Mouse (Mus musculus) frontal cortex, postnatal 10 days (tissue): ENCODE results near the gene Gm10778.
"Not testable (repeated sequence)": the region's sequence is repeated elsewhere in the genome, so short reads cannot be mapped to it uniquely, and the experiment has no call there.

Experiments
- DNase-seq, 2 experiments: peaks; one replicate each; pipeline ENCODE4 v3.0.0; 2022; ENCODE audit warnings: low spot score in 2 of 2, mixed read lengths in 1 of 2

The Gm10778 gene

DNA sequence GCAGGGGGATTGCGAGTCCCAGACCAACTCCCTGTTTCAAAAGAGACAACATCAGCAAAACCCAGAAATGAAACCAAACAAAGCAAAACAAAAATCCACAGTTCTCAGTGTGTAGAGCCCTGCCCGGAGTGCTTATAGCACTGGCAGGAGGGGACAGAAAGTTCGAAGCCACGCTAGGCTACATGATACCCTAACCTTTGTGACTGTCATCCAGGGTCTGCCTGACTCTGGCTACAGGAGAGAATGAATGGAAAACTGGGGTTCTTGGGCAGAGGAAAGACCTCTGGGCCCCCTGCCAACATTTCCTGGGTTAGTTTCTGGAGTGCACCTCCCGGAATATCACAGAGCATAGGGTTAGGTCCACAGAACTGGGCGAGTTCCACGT, 21.0 kb upstream of the Gm10778 start:
- DNase-seq, result no peak

DNA sequence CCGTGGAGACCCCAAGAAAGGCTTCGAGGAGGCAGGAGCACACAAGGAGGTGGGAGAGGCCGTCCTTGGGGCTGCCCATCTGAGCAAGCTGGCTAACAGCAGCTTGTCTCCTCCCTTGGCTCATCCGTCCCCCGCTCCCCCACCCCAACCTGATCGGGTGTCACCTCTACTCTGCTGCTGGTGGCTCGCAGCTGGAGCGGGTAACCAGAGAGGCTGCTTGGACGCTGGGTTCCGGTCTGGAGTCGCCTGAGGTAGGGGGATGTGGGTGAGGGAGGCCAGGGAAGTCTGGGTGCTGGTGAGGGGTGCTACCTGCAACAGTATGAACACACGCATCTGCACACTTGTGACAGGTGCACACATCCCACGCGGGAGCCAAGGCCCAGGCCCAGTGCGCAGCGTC, 20.5 kb upstream of the Gm10778 start, which contains the start of gene Ankrd24:
Gene Ankrd24, plus strand, starts transcription at position 151 of the 400 bp plus-strand sequence.
- DNase-seq, result no peak

DNA sequence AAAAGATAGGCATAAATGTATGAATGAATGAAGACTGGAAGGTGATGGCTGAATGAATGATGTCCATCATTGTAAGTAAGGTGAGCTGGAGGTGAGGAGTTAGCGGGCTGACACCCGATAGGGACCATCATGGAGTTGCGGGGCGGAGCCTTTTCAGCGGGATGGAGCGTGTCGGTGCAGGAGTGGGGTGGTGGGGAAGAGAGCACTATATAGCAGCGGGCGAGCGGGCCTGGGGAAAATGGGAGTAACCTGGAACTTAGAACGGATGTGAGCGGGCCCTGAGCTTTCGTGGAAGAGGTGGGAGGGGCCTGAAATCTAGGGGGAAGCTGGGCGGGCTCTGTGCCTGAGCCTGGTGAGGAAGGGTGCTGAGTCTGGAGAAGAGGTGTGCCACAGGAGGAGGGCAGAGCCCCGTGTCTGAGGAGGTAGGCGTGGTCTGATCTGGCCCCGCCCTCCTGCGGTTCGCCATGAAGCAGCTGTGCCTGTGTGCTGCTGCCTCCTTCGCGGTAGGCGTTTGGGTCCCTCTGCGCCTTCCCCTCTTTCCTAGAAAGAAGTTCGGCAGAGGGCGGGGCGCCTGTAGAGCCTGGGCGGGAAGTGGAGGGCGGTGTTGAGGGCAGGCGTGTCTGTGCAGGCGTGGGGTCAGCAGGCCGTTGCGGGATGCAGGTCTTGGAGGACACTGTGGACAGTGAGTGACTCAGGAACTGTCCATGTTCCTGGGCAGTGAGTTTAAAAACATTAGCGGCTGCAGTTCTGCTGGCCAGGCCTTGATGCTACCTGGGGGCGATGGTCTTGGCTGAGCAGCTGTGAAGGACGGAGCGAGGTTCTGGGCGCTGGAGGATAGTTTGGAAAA, 15.4 kb upstream of the Gm10778 start:
- DNase-seq, result peak; percentile 83 to 84

DNA sequence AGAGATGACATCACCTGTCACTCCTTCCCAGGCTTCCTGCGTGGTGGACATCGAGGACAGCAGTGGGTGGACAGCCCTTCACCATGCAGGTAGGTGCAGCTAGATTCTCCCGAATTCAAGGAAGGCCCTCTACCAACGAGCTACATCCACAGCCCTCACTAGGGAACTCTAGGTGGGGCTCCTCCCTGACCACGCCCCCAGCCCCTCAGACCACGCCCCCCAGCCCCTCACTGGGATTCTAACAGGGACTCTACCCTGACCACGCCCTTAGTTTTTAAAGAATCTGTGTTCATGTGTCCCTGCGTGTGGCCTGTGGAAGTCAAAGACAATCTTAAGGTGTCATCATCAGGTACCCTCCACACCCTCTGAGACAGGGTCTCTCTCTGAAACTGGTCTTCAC, 12.5 kb upstream of the Gm10778 start:
- no peak for DNase-seq

DNA sequence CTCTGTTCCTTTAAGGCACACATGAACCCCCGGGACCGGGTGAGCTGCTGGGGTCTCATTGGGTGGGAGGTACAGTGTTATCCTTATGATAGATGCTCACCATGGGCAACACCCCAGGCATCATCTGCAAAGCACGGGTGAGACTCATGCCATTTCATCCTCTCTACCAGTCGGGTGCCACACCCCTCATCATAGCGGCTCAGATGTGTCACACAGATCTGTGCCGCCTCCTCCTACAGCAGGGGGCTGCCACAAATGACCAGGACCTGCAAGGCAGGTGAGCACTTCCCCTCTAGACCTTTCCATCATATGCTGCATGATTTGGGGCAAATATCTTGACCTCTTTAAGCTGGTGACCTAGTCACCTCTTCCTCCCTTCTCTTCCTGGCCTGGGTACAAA, 10.8 kb upstream of the Gm10778 start:
- peak in 1 of 2 experiments; percentile 17 for DNase-seq

DNA sequence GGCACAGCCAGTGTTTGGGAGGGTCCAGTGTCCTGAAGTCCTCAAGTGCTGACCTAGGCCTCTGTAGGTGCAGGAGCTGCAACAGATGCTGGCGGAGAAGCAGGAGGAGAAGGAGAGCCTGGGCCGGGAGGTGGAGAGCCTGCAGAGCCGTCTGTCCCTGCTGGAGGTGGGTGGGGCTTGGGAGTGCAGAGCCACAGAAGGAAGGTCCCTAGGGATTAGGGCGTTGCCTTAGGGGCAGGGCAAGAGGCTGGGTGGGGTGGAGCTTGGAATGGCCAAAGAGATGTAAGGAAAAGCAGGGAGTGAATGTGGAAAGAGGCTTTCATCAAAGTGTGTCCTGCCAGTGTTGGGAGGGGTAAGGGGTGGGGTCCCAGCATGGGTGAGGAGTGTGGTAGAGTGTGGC, 8.0 kb upstream of the Gm10778 start:
- DNase-seq, result peak; percentile 8 to 10

DNA sequence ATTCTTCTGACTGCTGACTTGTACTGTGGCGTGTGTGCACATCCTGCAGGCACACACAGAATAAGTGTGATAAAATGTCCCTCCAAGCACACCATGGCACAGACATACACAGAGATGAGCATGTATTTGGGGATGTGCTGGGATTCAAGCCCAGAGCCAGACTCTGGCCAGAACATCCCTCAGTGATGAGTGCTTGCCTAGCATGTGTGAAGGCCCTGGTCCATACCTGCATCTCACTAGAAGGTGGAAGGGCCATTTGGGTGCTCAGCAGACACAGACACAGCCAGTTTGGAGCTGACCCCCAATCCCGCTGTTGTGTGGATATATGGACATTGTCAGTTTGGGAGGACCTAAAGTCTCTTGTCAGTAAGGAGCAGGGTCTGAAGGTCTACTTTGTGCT, 7.3 kb upstream of the Gm10778 start:
- peak; percentile 4 to 8 for DNase-seq

DNA sequence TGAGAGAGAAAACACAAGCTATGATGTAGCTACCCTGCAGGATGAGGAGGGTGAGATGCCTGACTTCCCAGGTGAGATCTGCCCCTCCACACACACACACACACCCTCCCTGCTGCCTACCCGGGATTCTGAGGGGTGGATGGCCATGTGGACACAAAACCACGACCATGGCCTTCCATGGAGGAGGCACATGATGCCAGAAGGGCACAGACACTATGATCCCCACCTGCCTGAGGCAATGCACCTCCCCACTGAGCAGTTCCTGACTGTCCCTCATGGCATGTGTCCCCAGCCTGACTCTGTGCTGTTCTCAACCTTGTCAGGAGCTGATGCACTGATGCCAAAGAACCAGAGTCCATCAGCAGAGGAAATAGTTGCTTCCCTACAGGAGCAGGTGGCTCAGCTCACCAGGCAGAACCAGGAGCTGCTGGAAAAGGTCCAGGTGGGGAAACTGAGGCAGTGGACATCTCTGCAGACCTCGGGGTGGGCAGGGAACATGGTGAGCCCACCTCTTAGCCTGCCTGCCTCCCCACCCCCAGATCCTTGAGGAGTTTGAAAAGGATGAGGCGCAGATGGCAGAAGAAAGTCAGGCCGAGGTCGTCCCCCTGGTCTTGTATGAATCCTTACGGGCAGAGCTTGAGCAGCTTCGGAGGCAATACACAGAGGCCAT, 6.7 kb upstream of the Gm10778 start:
- peak; percentile 21 to 26 for DNase-seq

DNA sequence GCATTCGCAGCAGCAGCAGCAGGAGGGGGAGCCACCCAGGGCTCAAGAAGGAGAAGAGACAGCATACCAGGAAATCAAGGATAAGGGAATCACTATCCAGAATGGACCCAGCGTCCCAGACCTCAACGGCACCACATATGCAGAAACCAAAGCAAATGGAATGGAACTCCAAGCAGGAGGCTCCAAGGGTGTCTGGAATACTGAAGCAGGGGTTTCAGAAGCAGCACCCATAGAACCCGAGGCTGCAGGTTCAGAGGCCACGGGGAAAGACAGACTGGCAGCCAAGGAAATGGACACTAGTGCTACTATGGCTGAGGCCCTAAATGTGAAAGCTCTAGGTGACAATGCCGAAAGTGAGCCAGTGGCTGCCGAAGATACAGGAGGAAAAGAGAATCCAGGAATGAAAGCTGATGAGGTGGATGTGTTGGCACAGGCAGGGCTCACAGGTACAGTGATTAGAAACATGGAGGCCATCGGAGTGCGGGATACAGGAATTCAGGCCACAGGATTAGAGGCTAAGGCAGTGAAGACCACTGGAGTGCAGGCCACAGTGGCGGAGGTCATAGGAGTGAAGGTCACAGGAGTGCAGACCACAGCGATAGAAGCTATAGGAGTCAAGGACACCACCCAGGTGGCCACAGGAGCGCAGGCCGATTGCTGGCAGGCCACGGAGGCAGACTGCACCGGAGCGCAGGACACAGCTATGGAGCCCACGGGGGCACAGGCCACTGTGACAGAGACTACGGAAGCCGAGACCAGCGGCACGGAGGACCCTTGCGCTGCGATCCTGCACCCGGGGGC, 6.0 kb upstream of the Gm10778 start:
- DNase-seq, result no peak

DNA sequence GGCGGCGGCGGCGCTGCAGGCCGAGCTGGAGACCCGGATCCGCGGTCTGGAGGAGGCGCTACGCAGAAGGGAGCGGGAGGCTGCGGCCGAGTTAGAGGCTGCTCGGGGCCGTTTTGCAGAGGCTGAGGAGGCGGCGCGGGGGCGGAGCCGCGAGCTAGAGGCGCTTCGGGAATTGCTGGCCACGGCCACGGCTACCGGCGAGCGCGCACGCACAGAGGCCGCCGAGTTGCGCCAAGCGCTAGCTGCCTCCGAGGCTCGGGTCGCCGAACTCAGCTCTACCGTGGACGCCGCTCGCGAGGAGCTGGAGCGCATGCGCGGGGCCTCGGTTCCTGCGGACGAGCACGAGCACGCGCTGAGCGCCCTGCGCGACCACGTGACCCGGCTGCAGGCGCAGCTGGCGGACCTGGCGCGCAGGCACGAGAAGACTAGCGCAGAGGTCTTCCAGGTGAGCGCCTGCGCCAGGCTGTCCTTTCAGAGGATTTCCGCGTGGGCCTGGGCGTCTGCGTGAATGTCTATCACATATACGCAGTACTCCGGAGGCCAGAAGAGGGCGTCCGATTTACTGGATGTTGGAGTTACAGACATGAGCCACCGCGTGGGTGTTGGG, 5.3 kb upstream of the Gm10778 start:
- DNase-seq, result peak; percentile 92 to 96

DNA sequence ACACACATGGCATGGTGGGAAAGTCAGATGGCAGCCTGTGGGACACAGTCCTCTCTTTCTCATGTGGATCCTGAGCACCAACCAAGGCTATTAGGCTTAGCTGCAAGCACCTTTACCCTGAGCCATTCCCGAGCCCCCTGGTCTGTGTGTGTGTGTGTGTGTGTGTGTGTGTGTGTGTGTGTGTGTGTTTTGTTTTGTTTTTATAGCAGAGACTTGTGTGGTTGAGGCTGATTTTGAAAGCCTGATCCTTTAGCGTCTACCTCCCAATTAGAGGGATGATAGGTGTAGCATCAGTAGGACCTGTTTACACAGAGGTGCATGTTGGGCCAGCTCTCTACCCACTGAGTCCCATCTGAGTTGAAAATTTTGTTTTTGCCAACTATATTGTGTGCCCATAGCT, 4.7 kb upstream of the Gm10778 start:
- no peak for DNase-seq

DNA sequence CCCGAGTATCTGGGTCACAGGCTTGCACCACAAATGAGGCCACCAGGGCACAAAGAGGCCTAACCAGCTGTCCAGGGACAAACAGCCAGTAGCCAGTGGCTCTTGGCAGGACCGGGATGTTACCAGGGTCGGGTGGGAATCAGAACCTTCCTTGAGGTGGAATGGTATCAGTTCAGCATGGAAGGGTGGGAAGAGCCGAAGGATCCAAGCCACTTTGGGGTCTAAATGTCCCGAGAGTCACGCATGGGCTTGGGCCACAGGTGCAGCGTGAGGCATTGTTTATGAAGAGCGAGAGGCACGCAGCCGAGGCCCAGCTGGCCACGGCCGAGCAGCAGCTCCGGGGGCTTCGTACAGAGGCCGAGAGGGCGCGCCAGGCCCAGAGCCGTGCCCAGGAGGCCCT, 4.1 kb upstream of the Gm10778 start:
- peak; percentile 14 to 26 for DNase-seq

DNA sequence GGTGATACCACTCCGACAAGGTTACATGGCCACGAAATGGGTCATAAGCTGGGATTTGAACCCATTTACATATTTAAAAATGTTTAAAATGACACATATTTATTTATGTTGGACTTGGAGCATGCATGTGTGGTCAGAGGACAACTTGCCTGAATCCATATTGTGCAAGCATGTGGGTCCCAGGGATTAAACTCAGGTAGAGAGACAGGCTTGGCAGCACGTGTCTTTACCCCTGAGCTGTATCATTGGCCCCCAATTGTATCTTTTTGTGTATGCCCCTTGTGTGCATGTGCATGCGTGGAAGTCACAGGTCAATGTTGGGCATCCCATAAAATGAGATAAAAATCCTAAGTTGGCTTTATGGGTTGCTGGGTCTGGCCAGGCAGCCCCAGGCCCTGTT, 3.5 kb upstream of the Gm10778 start:
- peak in 1 of 2 experiments; percentile 5 for DNase-seq

DNA sequence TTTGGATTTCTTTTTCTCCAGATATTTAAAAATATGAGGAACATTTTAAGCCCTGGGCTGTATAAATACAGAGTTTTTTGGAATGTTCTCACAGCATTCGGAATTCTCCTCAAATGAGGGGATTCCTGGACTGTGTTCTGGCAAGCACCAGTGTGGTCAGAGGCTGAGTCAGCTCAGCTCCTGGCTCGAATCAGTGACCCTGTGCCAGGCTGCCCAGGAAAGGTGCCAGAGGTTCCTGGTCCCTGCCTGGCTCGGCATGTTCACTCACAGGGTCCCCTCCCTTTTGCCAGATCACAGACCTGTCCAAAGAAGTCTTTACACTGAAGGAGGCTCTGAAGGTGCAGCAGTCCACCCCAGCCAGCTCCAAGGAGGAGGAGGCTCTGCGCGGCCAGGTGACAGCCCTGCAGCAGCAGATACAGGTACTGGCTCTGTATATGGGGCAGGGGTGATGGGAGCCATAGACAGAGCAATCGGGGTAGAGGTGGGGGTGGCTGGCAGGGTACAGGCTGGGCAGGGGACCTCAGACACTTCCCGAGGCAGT, 2.8 kb upstream of the Gm10778 start:
- peak; percentile 9 for DNase-seq

DNA sequence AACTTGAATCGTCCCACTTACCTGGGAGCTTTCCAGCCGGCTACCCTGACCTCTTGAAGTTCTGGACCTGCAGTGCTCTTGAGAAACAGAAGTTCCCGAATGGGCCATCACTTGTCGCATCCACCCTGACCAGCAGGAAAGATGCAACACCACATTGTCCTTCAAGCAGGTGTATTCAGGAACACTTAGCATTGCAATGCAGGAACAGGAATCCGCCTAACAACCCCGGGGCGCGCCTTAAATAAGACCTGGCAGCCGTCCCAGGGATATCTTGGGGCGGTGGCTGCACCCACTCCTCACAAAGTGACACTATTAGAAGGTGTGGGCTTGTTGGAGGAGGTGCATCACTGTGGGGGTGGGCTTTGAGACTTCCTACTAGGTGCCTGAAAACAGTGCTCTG, 6.3 kb downstream of the Gm10778 start:
- DNase-seq, result no peak

DNA sequence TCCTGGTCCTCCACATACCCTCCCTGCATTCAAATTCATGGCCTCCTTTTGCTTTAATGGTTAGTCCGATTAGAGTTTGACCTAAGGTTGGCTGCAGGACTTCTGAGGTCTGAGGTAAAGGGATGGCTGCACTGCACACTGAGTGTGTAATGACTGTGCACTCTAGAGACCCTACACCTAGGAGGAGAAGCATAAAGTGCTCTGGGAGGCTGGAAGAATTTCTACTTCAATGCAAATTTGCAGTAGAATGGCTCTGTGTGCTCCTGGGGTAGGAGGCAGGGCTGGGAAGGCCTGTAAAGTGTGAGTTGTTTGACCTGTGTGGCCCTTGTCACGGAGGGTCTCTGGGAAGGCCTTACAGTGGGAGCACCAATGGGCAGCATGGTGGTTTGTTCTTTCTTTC, 7.3 kb downstream of the Gm10778 start:
- no peak for DNase-seq

DNA sequence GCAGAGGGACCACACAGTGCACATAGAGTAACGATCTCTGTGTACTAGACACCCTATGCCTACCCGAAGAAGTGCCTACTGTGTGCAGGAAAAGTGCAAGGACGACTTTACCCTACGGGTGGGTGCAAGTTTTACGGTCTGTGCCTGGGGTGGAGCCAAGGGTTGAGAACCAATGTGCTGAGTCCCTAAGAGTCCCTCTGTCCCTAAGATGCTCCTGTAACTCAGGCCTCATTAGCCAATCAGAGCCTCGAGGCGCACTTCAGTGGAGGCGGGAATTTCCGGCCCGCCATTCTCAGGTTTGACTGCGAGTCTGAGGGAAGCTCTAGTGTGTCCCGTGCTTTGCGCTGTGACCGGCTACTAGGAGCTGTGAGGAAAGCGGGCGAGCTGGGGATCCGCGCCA, 38.3 kb downstream of the Gm10778 start:
- not testable (repeated sequence) for DNase-seq

DNA sequence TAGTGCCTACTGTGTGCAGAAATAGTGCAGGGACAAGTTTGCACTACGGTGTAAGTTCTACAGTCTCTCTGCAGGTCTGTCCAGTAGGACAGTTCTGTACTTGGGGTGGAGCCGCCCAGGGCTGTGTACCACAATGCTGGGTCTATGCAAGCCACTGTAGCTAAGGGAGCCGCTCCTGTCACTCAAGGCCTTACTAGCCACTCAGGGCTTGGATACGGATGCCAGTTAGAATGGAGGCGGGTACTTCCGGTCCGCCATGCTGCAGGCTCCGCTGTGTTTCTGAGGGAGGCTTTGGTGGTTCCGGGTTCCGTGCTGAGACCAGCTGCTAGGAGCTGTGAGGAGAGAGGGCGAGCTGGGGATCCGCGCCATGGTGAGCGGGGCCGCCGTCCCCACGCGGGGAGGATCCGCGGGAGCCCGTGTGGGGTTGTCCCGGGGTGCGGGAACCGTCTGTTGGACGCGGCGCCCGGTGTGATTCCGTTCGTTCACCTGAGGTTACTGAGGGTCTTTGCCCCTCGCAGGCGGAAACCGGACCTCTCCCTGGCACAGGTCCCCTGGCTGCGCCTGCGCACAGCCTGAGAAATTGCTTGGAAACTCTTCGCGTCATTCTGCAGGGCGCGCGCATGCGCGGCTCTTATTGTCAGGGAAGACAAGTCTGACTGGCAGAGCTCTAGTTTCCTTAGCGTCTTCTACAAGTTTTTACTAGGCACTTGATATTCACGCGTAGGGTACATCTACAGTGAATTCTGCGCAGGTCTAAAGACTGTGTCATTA, 55.9 kb downstream of the Gm10778 start, which contains the start of gene Zfp433:
Gene Zfp433, plus strand, starts transcription at position 295 of the 771 bp plus-strand sequence.
- not testable (repeated sequence) for DNase-seq
